Mouse (Mus musculus) sigmoid colon, adult 10 weeks (tissue): Measurements from ENCODE around the gene Rem1. TPM values are rescaled to one million over a fixed set of nuclear protein-coding genes. Genes with fewer than 3 reads are reported as not detected.

ENCODE experiments used
- polyA plus RNA-seq: library from polyadenylated mRNA; stranded (reverse); fragments of 350-450 nt; fragmentation: Illumina TruSeq; extraction: RNeasy Lipid Tissue Mini Kit (QIAGEN cat#74804); gene quantifications from one replicate; pipeline ENCODE4 v1.2.3, GENCODE M21; 2014; ENCODE audit warnings: low read depth, low replicate concordance

Gene Rem1
- polyA plus RNA-seq, result 2.1 TPM

DNA sequence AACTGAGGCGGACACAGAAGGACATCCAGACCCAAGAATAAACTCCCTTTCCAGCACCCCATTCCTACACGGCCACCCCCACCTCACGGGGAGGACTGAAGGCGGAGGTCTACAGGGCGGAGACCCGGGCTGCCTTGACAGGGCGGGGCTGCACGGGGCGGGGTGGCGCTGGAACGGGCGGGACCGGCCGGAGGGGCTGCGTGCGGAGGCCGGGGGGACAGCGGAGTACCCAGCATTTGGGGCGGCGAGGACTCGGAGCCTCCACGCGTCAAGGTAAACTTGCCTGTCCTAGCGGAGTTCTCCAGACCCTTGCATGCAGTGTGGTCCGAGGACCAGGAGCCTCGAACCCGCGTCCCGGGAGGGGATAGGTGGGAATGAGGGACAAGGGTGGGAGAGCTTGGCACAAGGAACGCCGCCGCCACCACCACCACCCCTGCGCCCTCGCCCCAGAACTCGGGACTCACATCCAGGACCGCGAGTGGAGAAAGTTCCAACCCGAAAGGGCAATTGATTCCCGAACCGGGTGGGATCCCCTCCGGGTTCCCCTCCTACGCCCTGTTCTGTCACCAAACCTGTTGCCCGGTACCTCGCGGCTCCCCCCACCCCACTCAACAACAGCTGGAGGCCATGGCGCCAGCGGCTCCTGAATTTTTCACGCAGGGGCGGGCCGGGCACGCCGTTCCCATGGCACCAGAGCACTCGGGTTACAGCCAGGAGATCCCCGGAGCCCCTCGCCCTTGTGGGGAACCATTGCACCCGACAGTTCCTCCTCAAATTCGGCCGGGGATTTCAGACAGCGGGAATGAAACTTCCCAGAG is at the start of gene Rem1:
Gene Rem1, plus strand, starts transcription at position 178 of the 818 bp plus-strand sequence.

DNA sequence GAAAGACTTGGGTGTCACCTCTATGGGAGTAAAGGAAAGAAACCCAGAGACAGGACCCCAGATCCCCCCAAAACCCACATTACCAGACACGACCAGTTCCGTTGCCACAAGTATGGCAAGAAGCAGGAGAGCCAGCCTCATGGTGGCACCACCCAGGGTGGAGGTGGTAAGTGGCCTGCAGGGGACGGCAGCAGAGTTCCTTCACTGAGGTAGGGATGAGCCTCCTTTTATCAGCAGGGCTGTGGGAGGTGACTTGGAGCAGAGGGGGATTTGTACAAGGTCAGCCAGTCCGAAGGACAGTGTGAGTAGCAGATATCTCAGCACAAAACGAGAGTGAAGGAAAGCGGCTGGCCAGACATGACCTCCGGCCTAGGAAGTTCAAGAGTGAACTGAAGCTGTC is 46.6 kb upstream of the Rem1 start, which contains the start of gene Defb19:
Gene Defb19, minus strand, starts transcription at position 206 of the 400 bp plus-strand sequence.

GRCm38 (mm10) chr2:152599299-152599698 is 27.5 kb upstream of the Rem1 start, which contains the start of gene Defb45:
Defb45 (minus strand) TSS chr2:152599399.

DNA sequence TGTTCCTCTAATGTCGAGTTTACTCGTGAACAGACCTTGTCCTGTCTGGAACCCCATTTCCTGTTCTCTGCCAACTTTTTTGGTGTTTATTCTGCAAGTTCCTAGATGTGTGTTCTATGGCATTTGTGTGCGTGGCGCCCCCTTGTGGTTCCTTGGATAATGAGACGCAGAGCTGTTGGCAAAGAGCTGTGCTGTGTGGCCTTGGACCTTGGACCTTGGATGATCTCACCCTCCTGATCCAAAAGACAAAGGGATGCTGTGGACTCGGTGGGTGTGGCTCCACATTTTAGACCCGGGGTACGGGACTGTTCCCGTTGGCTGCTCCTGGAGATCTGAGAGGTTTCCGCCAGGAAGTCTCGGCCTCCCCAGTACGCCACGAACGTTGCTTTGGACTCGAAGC is 22.7 kb upstream of the Rem1 start, which contains the start of gene Defb36:
Gene Defb36, plus strand, starts transcription at position 271 of the 400 bp plus-strand sequence.

GRCm38 (mm10) chr2:152622953-152623352 is 3.8 kb upstream of the Rem1 start, which contains the start of gene Defb25:
Defb25 (minus strand) TSS chr2:152623053.

GRCm38 (mm10) chr2:152669256-152669638 is 42.5 kb downstream of the Rem1 start, which contains the start of gene H13:
H13 (plus strand) TSS chr2:152669461.

Other genes with a start within 250 kb of the Rem1 start
- gene Sox12, start 228.9 kb upstream of the Rem1 start, polyA plus RNA-seq, result 0.13 TPM
- 1.5 TPM for gene Zcchc3, start 211.9 kb upstream of the Rem1 start, polyA plus RNA-seq
- not detected for gene 6820408C15Rik, start 211.4 kb upstream of the Rem1 start, polyA plus RNA-seq
- gene Defb23, start 162.3 kb upstream of the Rem1 start, polyA plus RNA-seq, result not detected
- gene Defb20, start 149.9 kb upstream of the Rem1 start, polyA plus RNA-seq, result not detected
- gene Defb22, start 136.8 kb upstream of the Rem1 start, polyA plus RNA-seq, result not detected
- not detected for gene Defb26, start 115.3 kb upstream of the Rem1 start, polyA plus RNA-seq
- not detected for gene Defb28, start 108.7 kb upstream of the Rem1 start, polyA plus RNA-seq
- gene Defb29, start 86.9 kb upstream of the Rem1 start, polyA plus RNA-seq, result not detected
- gene Gm17416, start 57.6 kb upstream of the Rem1 start, polyA plus RNA-seq, result not detected
- gene Defb21, start 54.2 kb upstream of the Rem1 start, polyA plus RNA-seq, result not detected
- gene Defb19, start 46.6 kb upstream of the Rem1 start, polyA plus RNA-seq, result not detected
- 9.8 TPM for gene Defb45, start 27.6 kb upstream of the Rem1 start, polyA plus RNA-seq
- not detected for gene Defb36, start 22.6 kb upstream of the Rem1 start, polyA plus RNA-seq
- gene Defb25, start 3.9 kb upstream of the Rem1 start, polyA plus RNA-seq, result not detected
- 28.0 TPM for gene H13, start 42.5 kb downstream of the Rem1 start, polyA plus RNA-seq
- 14.9 TPM for gene Mcts2, start 60.1 kb downstream of the Rem1 start, polyA plus RNA-seq
- 111 TPM for gene Id1, start 109.3 kb downstream of the Rem1 start, polyA plus RNA-seq
- not detected for gene Cox4i2, start 127.2 kb downstream of the Rem1 start, polyA plus RNA-seq
- gene Bcl2l1, start 204.8 kb downstream of the Rem1 start, polyA plus RNA-seq, result 19.0 TPM
- gene Tpx2, start 221.0 kb downstream of the Rem1 start, polyA plus RNA-seq, result 13.4 TPM